Mouse (Mus musculus) liver, adult 2 months (tissue): ENCODE data around the gene Gm26566. TPM values are rescaled to one million over a fixed set of nuclear protein-coding genes. Genes with fewer than 3 reads are reported as not detected.

Experiments used
- DNase-seq: peaks from one replicate; pipeline ENCODE4 v3.0.0-alpha.2; 2011; ENCODE audit warnings: low read depth, low spot score; ENCODE audit errors: extremely low read depth
- H3K27ac ChIP-seq: fragments of 200-500 bp; replicated peaks from 2 replicates; pipeline ENCODE4 v1.5.1; 2012; ENCODE audit warnings: low read depth, mild to moderate bottlenecking, control low read depth, inconsistent platforms, low read length; ENCODE audit not compliant: insufficient read depth
- H3K27me3 ChIP-seq: fragments of 200-500 bp; 2 replicates; pipeline ENCODE4 v1.6.1; 2012; ENCODE audit warnings: mild to moderate bottlenecking, moderate library complexity, low read length, inconsistent platforms; ENCODE audit not compliant: control insufficient read depth, insufficient read depth
- H3K36me3 ChIP-seq: fragments of 200-500 bp; 2 replicates; pipeline ENCODE4 v1.6.1; 2012; ENCODE audit warnings: low read length, inconsistent platforms; ENCODE audit not compliant: control insufficient read depth, insufficient read depth
- H3K4me1 ChIP-seq: fragments of 200-500 bp; 2 replicates; pipeline ENCODE4 v1.6.1; 2011; ENCODE audit warnings: low read length; ENCODE audit not compliant: control insufficient read depth, insufficient read depth
- H3K4me3 ChIP-seq: fragments of 200-500 bp; 2 replicates; pipeline ENCODE4 v1.5.1; 2011; ENCODE audit warnings: low read depth, mild to moderate bottlenecking, control low read depth, low read length, moderate library complexity; ENCODE audit not compliant: insufficient read depth
- H3K79me2 ChIP-seq: fragments of 200-500 bp; 2 replicates; pipeline ENCODE4 v1.6.1; 2012; ENCODE audit warnings: inconsistent platforms, mild to moderate bottlenecking, low read length, moderate library complexity; ENCODE audit not compliant: control insufficient read depth, insufficient read depth
- H3K9ac ChIP-seq: fragments of 200-500 bp; 2 replicates; pipeline ENCODE4 v1.6.1; 2012; ENCODE audit warnings: low read depth, mild to moderate bottlenecking, control low read depth, inconsistent platforms, low read length
- CTCF ChIP-seq: fragments of 200-500 bp; IDR thresholded peaks from 2 replicates; pipeline ENCODE4 v1.5.1; 2011; ENCODE audit warnings: low read depth, low read length, control low read depth
- POLR2A ChIP-seq: fragments of 200-500 bp; IDR thresholded peaks from 2 replicates; pipeline ENCODE4 v1.6.1; 2011; ENCODE audit warnings: low read length, control low read depth; ENCODE audit not compliant: insufficient read depth; ENCODE audit errors: extremely low read depth
- WGBS: fragments of 180-500 bp; shearing (Covaris S2); methylation state at CpG from one replicate; pipeline ENCODE4 v1.1.7; 2018; 5-methylcytosine and 5-hydroxymethylcytosine counted together
- polyA plus RNA-seq: library from polyadenylated mRNA; depleted of rRNA; stranded (reverse); fragments of >200 nt; gene quantifications from 2 replicates; pipeline ENCODE4 v1.2.3, GENCODE M21; 2012
- total RNA-seq: library from RNA; depleted of rRNA; stranded (reverse); fragments of >200 nt; gene quantifications from 2 replicates; pipeline ENCODE4 v1.2.3, GENCODE M21; 2014

Gm26566 gene
- total and polyA plus RNA-seq, 2 experiments = 0.18 TPM; not detected in 1

GRCm38 (mm10) chr4:88698781-88699180, 22.8 kb upstream of the Gm26566 start:
- H3K27ac ChIP-seq = no peak overlapping the region
- TF ChIP-seq CTCF (no peak), POLR2A (no peak)
- DNase-seq = no peak
- no peaks in the 10 kb centered on the region for H3K36me3 ChIP-seq
- no peaks in the 10 kb centered on the region for H3K4me1 ChIP-seq
- no peaks in the 10 kb centered on the region for H3K79me2 ChIP-seq
- H3K9ac ChIP-seq = no peak overlapping the region
- H3K27me3 ChIP-seq = no peaks in the 10 kb centered on the region
- H3K4me3 ChIP-seq = no peak overlapping the region
- WGBS = 82% methylated on average over 5 of the region's 5 CpGs

DNA sequence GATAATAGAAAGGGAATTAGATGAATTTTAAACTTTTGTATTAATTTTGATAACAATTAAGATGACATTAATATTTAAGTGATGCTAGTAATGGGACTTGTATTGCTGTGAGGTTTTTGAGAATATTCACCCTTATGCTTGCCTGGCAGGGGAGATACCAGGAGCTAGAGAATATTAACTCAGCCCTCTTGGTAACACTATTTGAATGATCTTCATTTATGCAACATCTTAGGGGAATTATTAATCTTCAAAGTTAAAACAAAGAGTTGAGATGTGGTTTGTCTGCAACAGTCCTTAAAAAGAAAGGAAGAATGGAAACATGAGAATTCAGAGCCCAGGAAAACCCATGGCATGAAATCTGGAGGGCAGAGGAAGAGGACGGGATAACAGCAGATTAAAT, 22.3 kb upstream of the Gm26566 start:
- H3K27ac ChIP-seq = no peak overlapping the region
- H3K9ac ChIP-seq = no peak overlapping the region
- DNase-seq = no peak
- no peaks in the 10 kb centered on the region for H3K27me3 ChIP-seq
- no peak for TF ChIP-seq CTCF
- no peaks in the 10 kb centered on the region for H3K4me1 ChIP-seq
- H3K79me2 ChIP-seq = no peaks in the 10 kb centered on the region
- no peak overlapping the region for H3K4me3 ChIP-seq
- no peaks in the 10 kb centered on the region for H3K36me3 ChIP-seq
- WGBS = 81% methylated on average over 1 of the region's 1 CpGs

DNA sequence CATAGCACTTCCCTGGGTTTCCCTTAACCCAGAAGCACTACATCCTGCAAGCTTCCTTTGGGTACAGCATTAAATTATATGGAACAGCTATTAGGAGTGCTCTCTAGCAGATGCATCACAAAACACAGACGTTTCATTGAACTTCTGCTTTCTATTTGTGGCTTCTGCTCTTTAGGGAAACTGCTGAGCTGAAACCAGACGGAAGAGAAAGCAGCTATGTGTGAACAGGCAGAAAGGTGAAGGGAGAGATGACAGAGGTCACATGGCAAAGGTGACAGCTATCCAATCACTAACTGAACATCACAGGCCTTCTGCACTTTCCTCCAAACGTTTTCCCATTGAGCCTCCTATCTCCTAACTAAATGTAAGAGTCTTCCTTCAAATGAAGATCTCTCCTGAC, 15.7 kb upstream of the Gm26566 start:
- no peak overlapping the region for H3K27ac ChIP-seq
- no peak for DNase-seq
- H3K9ac ChIP-seq = no peak overlapping the region
- whole genome bisulfite sequencing = 35% methylated on average over 3 of the region's 3 CpGs
- TF ChIP-seq CTCF (no peak), POLR2A (no peak)
- H3K36me3 ChIP-seq = no peaks in the 10 kb centered on the region; the same call in 1 of the 2 replicates
- H3K27me3 ChIP-seq = no peaks in the 10 kb centered on the region
- H3K79me2 ChIP-seq = no peaks in the 10 kb centered on the region
- no peaks in the 10 kb centered on the region; the same call in 1 of the 2 replicates for H3K4me1 ChIP-seq
- no peak overlapping the region for H3K4me3 ChIP-seq

DNA sequence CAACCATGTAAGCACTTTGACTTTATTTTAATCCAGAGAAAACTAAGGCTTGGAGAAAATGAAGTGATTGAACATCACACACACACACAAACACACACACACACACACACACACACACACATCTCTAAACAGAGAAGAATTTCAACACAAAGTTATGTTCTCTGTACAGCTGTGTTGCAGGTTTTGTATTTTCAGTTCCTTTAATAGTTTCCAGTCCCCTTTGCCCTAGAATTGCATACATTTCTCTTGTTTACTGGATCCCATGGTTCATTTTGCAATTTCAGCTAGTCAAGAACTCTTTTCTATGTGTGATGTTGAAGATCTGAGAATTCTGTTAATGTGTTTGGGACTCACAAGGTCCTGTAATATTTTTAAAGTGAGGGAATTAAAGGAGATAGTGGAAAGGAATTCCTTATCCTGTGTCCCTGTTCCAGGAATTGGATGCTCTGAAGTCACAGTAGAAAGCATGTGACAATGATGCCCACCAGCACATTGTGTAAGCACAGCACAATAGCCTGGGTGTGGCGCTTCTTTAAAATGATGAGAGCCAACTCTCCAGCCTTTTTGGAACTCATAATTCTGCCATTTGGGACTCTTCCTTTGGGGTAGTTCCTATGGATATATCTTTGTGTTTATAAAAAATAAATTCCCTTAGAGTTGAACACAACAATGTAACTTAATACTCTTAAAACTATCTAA, 14.3 kb upstream of the Gm26566 start:
- Histone ChIP-seq H3K27ac (no peak overlapping the region), H3K4me3 (no peak overlapping the region), H3K36me3 (no peaks in the 10 kb centered on the region; the same call in 1 of the 2 replicates), H3K79me2 (no peaks in the 10 kb centered on the region), H3K9ac (no peak overlapping the region), H3K27me3 (no peaks in the 10 kb centered on the region), H3K4me1 (no peaks in the 10 kb centered on the region; the same call in 1 of the 2 replicates)
- DNase-seq = peak; percentile 33
- WGBS = 90% methylated on average over 1 of the region's 1 CpGs
- TF ChIP-seq POLR2A (no peak), CTCF (no peak)

DNA sequence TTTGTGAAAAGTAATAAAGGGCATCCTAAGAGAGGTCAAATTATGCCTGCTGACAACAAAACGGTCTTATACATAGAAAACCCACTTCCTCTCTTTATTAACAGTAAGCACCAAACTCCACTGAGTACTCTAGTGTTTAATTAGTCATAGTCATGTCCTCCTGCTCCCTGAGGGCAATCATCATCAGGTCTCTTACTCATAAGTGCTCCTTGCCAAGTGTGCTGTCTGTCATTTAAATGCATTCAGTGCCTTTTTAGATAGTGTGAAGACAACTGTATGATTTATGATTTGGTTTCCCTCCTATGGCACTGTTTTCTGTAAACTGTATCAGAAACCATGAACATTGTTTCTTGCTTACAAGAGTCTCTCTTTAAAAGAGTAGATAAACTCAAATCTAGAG, 7.3 kb upstream of the Gm26566 start:
- peaks cover 12% of the 10 kb centered on the region for H3K4me1 ChIP-seq
- no peak for DNase-seq
- no peak overlapping the region for H3K27ac ChIP-seq
- peaks cover 17% of the 10 kb centered on the region for H3K36me3 ChIP-seq
- no peaks in the 10 kb centered on the region for H3K27me3 ChIP-seq
- H3K9ac ChIP-seq = no peak overlapping the region
- 59% methylated on average over 1 of the region's 1 CpGs for WGBS
- TF ChIP-seq POLR2A = no peak
- no peak for TF ChIP-seq CTCF
- H3K79me2 ChIP-seq = peaks cover 7% of the 10 kb centered on the region; the same call in 1 of the 2 replicates
- H3K4me3 ChIP-seq = no peak overlapping the region

DNA sequence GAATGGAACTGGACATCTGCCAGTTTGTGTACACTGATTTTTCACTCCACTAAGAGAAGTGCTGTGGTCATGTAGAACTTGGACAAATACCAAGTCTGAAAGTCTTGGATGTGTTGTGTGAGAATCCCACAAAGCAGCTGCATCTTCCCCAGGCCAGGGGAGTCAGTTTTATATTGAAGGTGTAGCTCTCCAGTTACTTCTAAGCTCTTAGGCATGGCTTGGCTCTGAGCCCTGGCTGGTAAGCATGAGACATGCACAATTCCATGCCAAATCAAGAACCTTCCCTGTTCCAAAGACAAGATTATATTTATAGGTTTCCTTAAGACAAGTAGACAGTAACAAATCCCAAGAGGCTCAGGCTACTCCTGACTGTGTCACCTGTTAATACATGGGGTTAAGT, 6.5 kb upstream of the Gm26566 start:
- DNase-seq = no peak
- TF ChIP-seq CTCF (no peak), POLR2A (no peak)

More for the DNA sequence above, 6.5 kb upstream of the Gm26566 start:
- Histone ChIP-seq H3K36me3 (peaks cover 19% of the 10 kb centered on the region), H3K9ac (no peak overlapping the region), H3K27me3 (no peaks in the 10 kb centered on the region), H3K79me2 (peaks cover 7% of the 10 kb centered on the region; the same call in 1 of the 2 replicates), H3K4me3 (no peak overlapping the region), H3K4me1 (peaks cover 16% of the 10 kb centered on the region), H3K27ac (no peak overlapping the region)
